Mouse (Mus musculus) midbrain, postnatal 0 days (tissue): ENCODE measurements around the gene Srarp. TPM values are rescaled to one million over a fixed set of nuclear protein-coding genes. Genes with fewer than 3 reads are reported as not detected.
A peak's percentile ranks its signal among the peaks of the same experiment; 100 is the strongest.

Source experiments
- ATAC-seq: fragments of 200-750 bp; cut with Nextera tagmentation; 2 replicates; pipeline ENCODE4 v1.8.0; 2017; ENCODE audit warnings: moderate number of reproducible peaks, mild to moderate bottlenecking, moderate TSS enrichment, moderate library complexity; ENCODE audit not compliant: low FRiP score
- DNase-seq: peaks from one replicate; pipeline ENCODE4 v3.0.0-alpha.2; 2015; ENCODE audit warnings: low spot score
- H3K27ac ChIP-seq: fragments of 300-500 bp; sonication (generic); 2 replicates; pipeline ENCODE4 v1.5.1; 2014; ENCODE audit warnings: low read depth, mild to moderate bottlenecking, low read length, mixed read lengths
- H3K27me3 ChIP-seq: fragments of 300-500 bp; sonication (generic); 2 replicates; pipeline ENCODE4 v1.6.1; 2014; ENCODE audit warnings: low read length, control low read depth, mixed read lengths; ENCODE audit not compliant: insufficient read depth
- H3K36me3 ChIP-seq: fragments of 300-500 bp; sonication (generic); 2 replicates; pipeline ENCODE4 v1.6.1; 2014; ENCODE audit warnings: low read length, control low read depth, mixed read lengths; ENCODE audit not compliant: insufficient read depth
- H3K4me1 ChIP-seq: fragments of 300-500 bp; sonication (generic); 2 replicates; pipeline ENCODE4 v1.6.1; 2014; ENCODE audit warnings: mild to moderate bottlenecking, control low read depth, antibody characterized with exemption, low read length, mixed read lengths; ENCODE audit not compliant: insufficient read depth
- H3K4me2 ChIP-seq: fragments of 300-500 bp; sonication (generic); 2 replicates; pipeline ENCODE4 v1.6.1; 2014; ENCODE audit warnings: low read depth, mild to moderate bottlenecking, low read length, mixed read lengths; ENCODE audit not compliant: poor library complexity, severe bottlenecking
- H3K4me3 ChIP-seq: fragments of 300-500 bp; sonication (generic); 2 replicates; pipeline ENCODE4 v1.5.1; 2014; ENCODE audit warnings: low read depth, mild to moderate bottlenecking, low read length, moderate library complexity
- H3K9ac ChIP-seq: fragments of 300-500 bp; sonication (generic); replicated peaks from 2 replicates; pipeline ENCODE4 v1.6.1; 2014; ENCODE audit warnings: mild to moderate bottlenecking, low read length, moderate library complexity, mixed read lengths; ENCODE audit not compliant: poor library complexity, severe bottlenecking
- H3K9me3 ChIP-seq: fragments of 300-500 bp; sonication (generic); 2 replicates; pipeline ENCODE4 v1.6.1; 2016; ENCODE audit warnings: low read length, control low read depth
- CTCF ChIP-seq: IDR thresholded peaks from 2 replicates; pipeline ENCODE4 v1.5.1; 2016; ENCODE audit warnings: antibody characterized with exemption, mild to moderate bottlenecking
- WGBS: fragments of 180-500 bp; shearing (Covaris S2); extraction: QIAGEN DNeasy Blood & Tissue Kit; methylation state at CpG from one replicate; pipeline ENCODE4 v1.1.7; 2014; 5-methylcytosine and 5-hydroxymethylcytosine counted together
- polyA plus RNA-seq: library from polyadenylated mRNA; unstranded; fragments of >200 nt; fragmentation: Nextera tagmentation; extraction: Ambion mirVana; gene quantifications from 2 replicates; pipeline ENCODE4 v1.2.1, GENCODE M21; 2015
- total RNA-seq: library from RNA; depleted of rRNA; stranded (reverse); fragments of >200 nt; gene quantifications from 2 replicates; pipeline ENCODE4 v1.2.3, GENCODE M21; 2014

Srarp gene
- total and polyA plus RNA-seq, 2 experiments from 2014 or later = 0.52 to 1.9 TPM

GRCm38 (mm10) chr4:141474431-141474830 is 38.5 kb upstream of the Srarp start:
- Histone ChIP-seq H3K27me3 (no peaks in the 10 kb centered on the region), H3K4me2 (no peak overlapping the region), H3K9ac (no peak overlapping the region), H3K27ac (no peak overlapping the region), H3K4me1 (no peaks in the 10 kb centered on the region), H3K36me3 (peaks cover 95% of the 10 kb centered on the region), H3K9me3 (no peaks in the 10 kb centered on the region), H3K4me3 (no peak overlapping the region)
- no peak for TF ChIP-seq CTCF
- 92% methylated on average over 19 of the region's 19 CpGs for WGBS
- DNase-seq (peak; percentile 46), ATAC-seq (no peak)

- ATAC-seq (no peak), DNase-seq (no peak)
- Histone ChIP-seq H3K27ac (no peak overlapping the region), H3K9me3 (no peaks in the 10 kb centered on the region), H3K27me3 (no peaks in the 10 kb centered on the region), H3K9ac (no peak overlapping the region), H3K4me1 (no peaks in the 10 kb centered on the region), H3K4me2 (no peak overlapping the region), H3K36me3 (peaks cover 91% of the 10 kb centered on the region), H3K4me3 (no peak overlapping the region)
- TF ChIP-seq CTCF = no peak
- WGBS = 93% methylated on average over 32 of the region's 32 CpGs
These were observed 36.9 kb upstream of the Srarp start for GRCm38 (mm10) chr4:141472641-141473321.

GRCm38 (mm10) chr4:141471491-141471890 is 35.6 kb upstream of the Srarp start:
- H3K4me2 ChIP-seq = no peak overlapping the region
- no peak overlapping the region for H3K4me3 ChIP-seq
- H3K9me3 ChIP-seq = no peaks in the 10 kb centered on the region
- H3K36me3 ChIP-seq = peaks cover 88% of the 10 kb centered on the region
- H3K4me1 ChIP-seq = no peaks in the 10 kb centered on the region
- no peak for TF ChIP-seq CTCF
- H3K9ac ChIP-seq = no peak overlapping the region
- no peak for ATAC-seq
- WGBS = 97% methylated on average over 16 of the region's 16 CpGs
- no peak for DNase-seq
- no peak overlapping the region for H3K27ac ChIP-seq
- no peaks in the 10 kb centered on the region for H3K27me3 ChIP-seq

- ATAC-seq (no peak), DNase-seq (no peak)
- TF ChIP-seq CTCF = no peak
- Histone ChIP-seq H3K9ac (no peak overlapping the region), H3K36me3 (peaks cover 87% of the 10 kb centered on the region), H3K4me2 (no peak overlapping the region), H3K27ac (no peak overlapping the region), H3K4me3 (no peak overlapping the region), H3K9me3 (no peaks in the 10 kb centered on the region), H3K4me1 (no peaks in the 10 kb centered on the region), H3K27me3 (no peaks in the 10 kb centered on the region)
- WGBS = 92% methylated on average over 9 of the region's 9 CpGs
These were observed 33.4 kb upstream of the Srarp start for GRCm38 (mm10) chr4:141469343-141469742.

- H3K4me3 ChIP-seq = no peak overlapping the region
- no peaks in the 10 kb centered on the region for H3K9me3 ChIP-seq
- no peak overlapping the region for H3K4me2 ChIP-seq
- no peaks in the 10 kb centered on the region for H3K27me3 ChIP-seq
- no peak overlapping the region for H3K9ac ChIP-seq
- 66% methylated on average over 10 of the region's 10 CpGs for WGBS
- H3K27ac ChIP-seq = no peak overlapping the region
- DNase-seq (no peak), ATAC-seq (no peak)
- peaks cover 87% of the 10 kb centered on the region for H3K36me3 ChIP-seq
- H3K4me1 ChIP-seq = no peaks in the 10 kb centered on the region
- TF ChIP-seq CTCF = no peak
These were observed 32.7 kb upstream of the Srarp start for GRCm38 (mm10) chr4:141468576-141468975.

GRCm38 (mm10) chr4:141467581-141467927 is 31.6 kb upstream of the Srarp start:
- no peak overlapping the region for H3K4me3 ChIP-seq
- H3K9me3 ChIP-seq = no peaks in the 10 kb centered on the region
- no peaks in the 10 kb centered on the region for H3K27me3 ChIP-seq
- H3K27ac ChIP-seq = no peak overlapping the region
- 82% methylated on average over 6 of the region's 6 CpGs for WGBS
- no peak overlapping the region for H3K4me2 ChIP-seq
- ATAC-seq (no peak), DNase-seq (no peak)
- no peak overlapping the region for H3K9ac ChIP-seq
- no peaks in the 10 kb centered on the region for H3K4me1 ChIP-seq
- TF ChIP-seq CTCF = no peak
- peaks cover 87% of the 10 kb centered on the region for H3K36me3 ChIP-seq
